Mouse (Mus musculus) stomach, embryonic 15.5 days (tissue): Measurements from ENCODE around the gene Nudc. TPM values are rescaled to one million over a fixed set of nuclear protein-coding genes. Genes with fewer than 3 reads are reported as not detected.
A peak's percentile ranks its signal among the peaks of the same experiment; 100 is the strongest.
"Not testable (repeated sequence)": the region's sequence is repeated elsewhere in the genome, so short reads cannot be mapped to it uniquely, and the experiment has no call there.

Source experiments
- ATAC-seq: fragments of 200-750 bp; cut with Nextera tagmentation; 2 replicates; pipeline ENCODE4 v1.8.0; 2017; ENCODE audit warnings: low read depth, moderate number of reproducible peaks, moderate TSS enrichment; ENCODE audit not compliant: insufficient read depth, low FRiP score
- H3K27ac ChIP-seq: fragments of 300-500 bp; sonication (generic); 2 replicates; pipeline ENCODE4 v1.5.1; 2015; ENCODE audit warnings: mild to moderate bottlenecking, inconsistent platforms
- H3K27me3 ChIP-seq: fragments of 300-500 bp; sonication (generic); replicated peaks from 2 replicates; pipeline ENCODE4 v1.6.1; 2015; ENCODE audit warnings: inconsistent platforms
- H3K36me3 ChIP-seq: fragments of 300-500 bp; sonication (generic); 2 replicates; pipeline ENCODE4 v1.6.1; 2015; ENCODE audit warnings: inconsistent platforms
- H3K4me1 ChIP-seq: fragments of 300-500 bp; sonication (generic); 2 replicates; pipeline ENCODE4 v1.6.1; 2015; ENCODE audit warnings: inconsistent platforms
- H3K4me2 ChIP-seq: fragments of 300-500 bp; sonication (generic); 2 replicates; pipeline ENCODE4 v1.6.1; 2015; ENCODE audit warnings: mild to moderate bottlenecking, inconsistent platforms
- H3K4me3 ChIP-seq: fragments of 300-500 bp; sonication (generic); replicated peaks from 2 replicates; pipeline ENCODE4 v1.5.1; 2015; ENCODE audit warnings: inconsistent platforms
- H3K9ac ChIP-seq: fragments of 300-500 bp; sonication (generic); 2 replicates; pipeline ENCODE4 v1.6.1; 2015; ENCODE audit warnings: inconsistent platforms
- H3K9me3 ChIP-seq: fragments of 300-500 bp; sonication (generic); 2 replicates; pipeline ENCODE4 v1.6.1; 2016; ENCODE audit warnings: inconsistent platforms
- WGBS: fragments of 180-500 bp; shearing (Covaris S2); methylation state at CpG from one replicate; pipeline ENCODE4 v1.1.7; 2015; 5-methylcytosine and 5-hydroxymethylcytosine counted together
- polyA plus RNA-seq: library from polyadenylated mRNA; unstranded; fragments of >200 nt; fragmentation: Nextera tagmentation; extraction: Ambion mirVana; gene quantifications from 2 replicates; pipeline ENCODE4 v1.2.1, GENCODE M21; 2015

Nudc gene
- polyA plus RNA-seq, 1 experiment from 2014 or later = 291 TPM

GRCm38 (mm10) chr4:133527788-133528187 lies 18.0 kb downstream of the Nudc start:
- H3K36me3 ChIP-seq = peaks cover 24% of the 10 kb centered on the region
- no peaks in the 10 kb centered on the region for H3K27me3 ChIP-seq
- no peak for ATAC-seq
- 61% methylated on average over 16 of the region's 16 CpGs for WGBS
- no peaks in the 10 kb centered on the region for H3K9me3 ChIP-seq
- H3K4me1 ChIP-seq = no peaks in the 10 kb centered on the region
- no peak overlapping the region for H3K9ac ChIP-seq
- no peak overlapping the region for H3K4me3 ChIP-seq
- H3K4me2 ChIP-seq = no peak overlapping the region
- no peak overlapping the region for H3K27ac ChIP-seq

DNA sequence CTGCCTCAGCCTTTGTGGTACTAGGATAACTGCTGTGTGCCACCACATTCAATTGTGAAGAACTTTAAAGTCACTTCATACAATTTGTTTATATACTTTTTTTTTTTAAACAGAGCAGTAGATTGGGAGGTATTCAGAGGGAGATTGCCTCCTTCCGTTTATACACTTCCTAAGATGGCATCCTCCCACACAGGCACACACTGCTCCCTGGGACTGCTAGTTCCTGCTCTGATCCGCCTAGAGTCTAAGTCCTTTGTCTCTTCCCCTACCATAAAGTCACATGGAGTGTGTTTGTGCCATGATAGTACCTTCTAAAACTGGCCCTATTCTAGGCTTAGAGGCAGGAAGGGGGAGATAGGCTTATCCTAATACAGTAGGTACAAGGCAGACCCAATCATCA lies 24.3 kb downstream of the Nudc start:
- Histone ChIP-seq H3K27me3 (peaks cover 20% of the 10 kb centered on the region), H3K9ac (no peak overlapping the region), H3K4me3 (no peak overlapping the region), H3K4me1 (0 out of 2 replicates have a peak, but pooled peaks cover 8% of the 10 kb centered on the region), H3K27ac (no peak overlapping the region), H3K4me2 (no peak overlapping the region), H3K9me3 (no peaks in the 10 kb centered on the region), H3K36me3 (no peaks in the 10 kb centered on the region)
- ATAC-seq = no peak
- 56% methylated on average over 2 of the region's 2 CpGs for WGBS

DNA sequence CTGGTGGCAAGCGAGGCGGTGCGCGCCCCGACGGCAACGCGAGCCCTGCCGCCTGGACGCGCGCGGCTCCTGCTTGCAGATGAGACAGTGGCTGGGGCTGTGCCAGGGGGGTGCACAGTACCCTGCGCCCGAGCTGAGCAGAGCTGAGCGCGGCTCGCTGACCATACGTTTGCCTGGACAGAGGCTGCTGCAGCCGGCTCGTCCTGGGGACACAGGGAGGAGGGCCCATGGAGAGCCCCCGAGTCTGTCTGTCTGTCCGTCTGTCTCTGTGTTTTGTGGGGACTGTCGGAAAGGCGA lies 26.5 kb downstream of the Nudc start:
- Histone ChIP-seq H3K9me3 (no peaks in the 10 kb centered on the region), H3K4me1 (0 out of 2 replicates have a peak, but pooled peaks cover 8% of the 10 kb centered on the region), H3K27ac (peak overlapping the region; percentile 80; the same call in 1 of the 2 replicates), H3K4me3 (peak overlapping the region; percentile 57), H3K4me2 (peak overlapping the region; percentile 58), H3K9ac (peak overlapping the region; percentile 53), H3K36me3 (no peaks in the 10 kb centered on the region), H3K27me3 (peaks cover 20% of the 10 kb centered on the region)
- WGBS = 6% methylated on average over 25 of the region's 25 CpGs
- ATAC-seq = no peak

GRCm38 (mm10) chr4:133518601-133519368 lies 27.0 kb downstream of the Nudc start, which contains the start of gene Kdf1:
Gene Kdf1 (plus strand): TSS chr4:133518963.
- peak within 1 kb of the TSS; percentile 80 for H3K27ac ChIP-seq
- peak within 1 kb of the TSS; percentile 58 for H3K4me2 ChIP-seq
- 0 out of 2 replicates have a peak, but pooled peaks cover 8% of the 10 kb centered on the region for H3K4me1 ChIP-seq
- peak; percentile 92 for ATAC-seq
- H3K36me3 ChIP-seq = no peaks in the 10 kb centered on the region
- H3K9me3 ChIP-seq = no peaks in the 10 kb centered on the region
- peak within 1 kb of the TSS; percentile 53 for H3K9ac ChIP-seq
- H3K27me3 ChIP-seq = peaks cover 20% of the 10 kb centered on the region
- WGBS = 6% methylated on average over 57 of the region's 69 CpGs
- H3K4me3 ChIP-seq = peak within 1 kb of the TSS; percentile 57

DNA sequence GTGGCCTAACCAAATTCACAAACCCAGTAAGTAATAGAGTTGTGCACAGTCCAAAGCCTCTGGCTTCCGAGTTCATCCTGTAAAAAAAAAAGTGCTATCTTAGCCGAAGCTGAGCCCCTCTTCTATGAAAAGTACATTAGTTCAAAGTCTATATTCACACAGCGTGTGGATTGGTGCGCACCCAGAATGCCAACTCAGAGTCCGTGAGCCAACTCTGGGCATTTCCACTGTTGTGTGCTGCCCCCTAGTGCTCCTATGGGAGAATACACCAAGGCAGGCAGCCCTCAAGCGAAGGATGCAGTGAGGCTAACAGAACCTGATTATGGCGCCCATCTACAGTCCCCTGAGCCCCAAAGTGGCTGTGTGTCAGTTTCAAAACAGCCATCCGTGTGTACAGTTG lies 32.8 kb downstream of the Nudc start:
- WGBS = 10% methylated on average over 8 of the region's 8 CpGs
- ATAC-seq = peak; percentile 50

DNA sequence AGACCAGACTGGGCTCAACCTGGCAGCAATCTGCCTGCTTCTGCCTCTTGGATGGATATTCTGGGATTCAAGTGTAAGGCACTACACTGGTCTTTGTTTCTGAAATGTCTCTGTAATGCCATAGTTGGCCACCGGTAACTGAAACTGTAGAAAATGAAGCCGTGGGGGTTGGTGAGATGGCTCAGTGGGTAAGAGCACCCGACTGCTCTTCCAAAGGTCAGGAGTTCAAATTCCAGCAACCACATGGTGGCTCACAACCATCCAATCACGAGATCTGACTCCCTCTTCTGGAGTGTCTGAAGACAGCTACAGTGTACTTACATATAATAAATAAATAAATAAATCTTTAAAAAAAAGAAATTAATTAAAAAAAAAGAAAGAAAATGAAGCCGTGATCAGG lies 33.3 kb downstream of the Nudc start:
- not testable (repeated sequence) for H3K4me1 ChIP-seq, H3K4me2 ChIP-seq, H3K9ac ChIP-seq, H3K27ac ChIP-seq, H3K9me3 ChIP-seq, ATAC-seq, H3K36me3 ChIP-seq, H3K27me3 ChIP-seq, H3K4me3 ChIP-seq
- WGBS = 42% methylated on average over 5 of the region's 5 CpGs

More for the DNA sequence above, 32.8 kb downstream of the Nudc start:
- no peak overlapping the region for H3K27ac ChIP-seq
- no peak overlapping the region for H3K4me2 ChIP-seq
- no peaks in the 10 kb centered on the region for H3K36me3 ChIP-seq
- H3K27me3 ChIP-seq = no peaks in the 10 kb centered on the region
- H3K4me3 ChIP-seq = no peak overlapping the region
- H3K9ac ChIP-seq = no peak overlapping the region
- H3K4me1 ChIP-seq = no peaks in the 10 kb centered on the region
- H3K9me3 ChIP-seq = no peaks in the 10 kb centered on the region

DNA sequence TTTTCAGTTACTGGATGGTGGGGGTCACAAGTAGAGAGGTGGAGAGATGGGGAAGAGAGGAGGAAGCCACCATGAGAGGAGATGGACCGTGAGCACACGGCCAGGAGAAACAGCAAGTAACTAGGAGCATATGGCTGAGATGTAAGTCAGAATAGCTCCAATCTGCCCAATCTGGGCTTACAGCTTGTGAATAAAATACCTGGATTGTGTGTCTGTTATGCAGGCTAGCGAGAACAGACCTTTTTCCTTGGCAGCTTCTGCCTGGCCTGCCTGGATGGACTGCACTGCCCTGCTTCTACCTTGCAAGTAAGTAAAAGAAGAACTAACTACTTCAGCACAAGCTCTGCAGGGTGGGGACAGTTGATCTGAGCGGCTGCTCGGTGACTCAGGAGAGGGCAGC lies 34.7 kb downstream of the Nudc start:
- WGBS = 72% methylated on average over 5 of the region's 5 CpGs
- Histone ChIP-seq H3K36me3 (no peaks in the 10 kb centered on the region), H3K4me1 (no peaks in the 10 kb centered on the region)

DNA sequence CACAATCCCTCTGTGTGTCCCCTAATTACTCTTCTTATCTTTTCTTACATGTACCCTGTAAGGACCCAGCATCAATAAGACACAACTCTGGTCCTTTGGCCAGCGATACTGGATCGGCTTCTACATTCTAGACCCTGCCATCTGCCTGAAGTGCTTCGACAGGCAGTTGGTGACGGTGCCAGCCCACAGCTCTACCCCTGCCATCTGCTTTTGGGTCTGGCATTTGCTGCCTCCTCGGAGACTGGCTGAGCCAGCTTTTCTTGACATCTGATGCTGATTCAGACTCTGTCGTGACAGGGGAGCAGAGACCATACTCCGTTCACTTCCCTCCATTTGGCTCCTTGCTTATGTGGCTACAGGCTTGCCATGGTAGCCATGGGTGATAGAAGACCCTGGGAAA lies 36.8 kb downstream of the Nudc start:
- H3K4me1 ChIP-seq = no peaks in the 10 kb centered on the region
- H3K9me3 ChIP-seq = no peaks in the 10 kb centered on the region
- peaks cover 4% of the 10 kb centered on the region; the same call in 1 of the 2 replicates for H3K27me3 ChIP-seq
- no peak for ATAC-seq
- WGBS = 83% methylated on average over 7 of the region's 7 CpGs
- H3K9ac ChIP-seq = no peak overlapping the region
- H3K36me3 ChIP-seq = no peaks in the 10 kb centered on the region
- no peak overlapping the region for H3K4me3 ChIP-seq
- no peak overlapping the region for H3K27ac ChIP-seq
- H3K4me2 ChIP-seq = no peak overlapping the region

More for the DNA sequence above, 34.7 kb downstream of the Nudc start:
- ATAC-seq = no peak
- Histone ChIP-seq H3K27me3 (no peaks in the 10 kb centered on the region), H3K9me3 (no peaks in the 10 kb centered on the region), H3K27ac (no peak overlapping the region), H3K9ac (no peak overlapping the region), H3K4me3 (no peak overlapping the region), H3K4me2 (no peak overlapping the region)

DNA sequence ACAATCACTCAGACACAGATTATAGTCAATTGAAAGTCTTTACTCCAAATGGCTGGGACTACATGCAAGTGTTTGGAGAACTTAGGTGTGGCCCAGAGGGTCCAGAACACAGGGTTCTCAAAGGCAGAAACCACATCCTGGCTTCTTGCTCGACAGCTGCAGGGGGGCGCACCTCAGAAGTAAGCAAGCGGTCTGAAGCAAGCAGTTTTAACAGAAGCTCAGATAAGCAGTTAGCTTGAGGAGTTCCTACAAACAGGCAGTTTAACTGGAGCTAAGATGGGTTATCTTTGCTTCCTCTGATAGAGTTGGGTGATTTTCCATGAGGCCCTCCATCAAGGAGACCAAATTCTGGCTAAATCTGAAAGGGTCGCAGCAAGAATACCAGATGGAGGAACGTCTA lies 39.2 kb downstream of the Nudc start:
- Histone ChIP-seq H3K4me2 (no peak overlapping the region), H3K4me1 (no peaks in the 10 kb centered on the region), H3K9ac (no peak overlapping the region), H3K27me3 (peaks cover 16% of the 10 kb centered on the region), H3K4me3 (no peak overlapping the region), H3K36me3 (no peaks in the 10 kb centered on the region), H3K27ac (no peak overlapping the region), H3K9me3 (no peaks in the 10 kb centered on the region)
- 64% methylated on average over 5 of the region's 5 CpGs for WGBS
- no peak for ATAC-seq

- Histone ChIP-seq H3K9me3 (no peaks in the 10 kb centered on the region), H3K27ac (no peak overlapping the region), H3K27me3 (peaks cover 32% of the 10 kb centered on the region), H3K4me1 (no peaks in the 10 kb centered on the region), H3K4me2 (no peak overlapping the region), H3K36me3 (no peaks in the 10 kb centered on the region), H3K9ac (no peak overlapping the region), H3K4me3 (no peak overlapping the region)
- WGBS = 60% methylated on average over 9 of the region's 9 CpGs
- no peak for ATAC-seq
Observed at GRCm38 (mm10) chr4:133504755-133505485, 40.9 kb downstream of the Nudc start.

DNA sequence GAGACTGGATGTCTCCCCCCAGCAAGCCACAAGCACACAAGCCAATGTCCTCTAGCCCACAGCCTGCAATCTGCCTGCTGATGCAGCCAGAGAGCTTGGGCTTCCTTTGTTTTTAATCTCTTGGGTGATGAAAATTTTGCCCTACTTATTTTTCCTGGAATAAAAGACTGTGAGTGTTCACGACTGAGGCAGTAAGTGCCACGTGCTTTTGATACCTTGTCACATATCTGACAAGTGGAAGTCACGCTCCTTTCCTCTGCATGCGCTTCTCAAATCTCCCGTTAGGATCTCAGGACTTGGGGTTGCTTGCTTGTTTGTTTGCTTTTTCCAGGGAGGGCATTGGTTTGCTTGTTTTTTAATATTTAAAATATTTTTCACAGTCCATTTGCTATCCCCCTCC lies 41.5 kb downstream of the Nudc start:
- ATAC-seq = no peak
- H3K36me3 ChIP-seq = no peaks in the 10 kb centered on the region
- H3K4me3 ChIP-seq = no peak overlapping the region
- no peaks in the 10 kb centered on the region for H3K9me3 ChIP-seq
- no peaks in the 10 kb centered on the region for H3K4me1 ChIP-seq
- H3K4me2 ChIP-seq = no peak overlapping the region
- H3K9ac ChIP-seq = no peak overlapping the region
- peaks cover 38% of the 10 kb centered on the region for H3K27me3 ChIP-seq
- H3K27ac ChIP-seq = no peak overlapping the region
- WGBS = 44% methylated on average over 5 of the region's 5 CpGs

DNA sequence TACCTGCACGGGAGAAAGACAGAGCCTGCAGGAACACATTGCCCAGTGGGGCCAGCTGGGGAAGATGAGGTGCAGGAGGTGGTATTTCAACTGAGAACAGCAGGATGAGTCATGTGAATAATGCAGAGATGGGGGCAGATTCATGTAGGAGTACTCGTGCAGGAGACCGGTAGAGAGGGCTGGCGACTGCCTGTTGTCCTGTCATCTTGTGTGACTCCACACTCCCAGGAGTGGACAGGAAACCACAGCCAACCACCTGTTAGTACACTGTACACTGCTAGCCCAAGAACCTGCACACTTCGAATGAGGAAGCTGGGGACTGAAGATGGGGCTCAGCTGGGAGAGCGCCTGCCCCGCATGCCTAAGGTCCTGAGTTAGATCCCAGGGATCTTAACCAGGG lies 44.3 kb downstream of the Nudc start:
- Histone ChIP-seq H3K4me3 (no peak overlapping the region), H3K27ac (no peak overlapping the region), H3K36me3 (no peaks in the 10 kb centered on the region), H3K9ac (no peak overlapping the region), H3K9me3 (no peaks in the 10 kb centered on the region), H3K4me2 (no peak overlapping the region), H3K4me1 (peaks cover 17% of the 10 kb centered on the region), H3K27me3 (peaks cover 64% of the 10 kb centered on the region)
- WGBS = 58% methylated on average over 7 of the region's 7 CpGs
- ATAC-seq = no peak
